Mouse (Mus musculus): Measurements from ENCODE around the gene Chst13. TPM values are rescaled to one million over a fixed set of nuclear protein-coding genes. Genes with fewer than 3 reads are reported as not detected.

The Chst13 gene
- polyA plus RNA-seq, 1 experiment from 2014 or later, result not detected

DNA sequence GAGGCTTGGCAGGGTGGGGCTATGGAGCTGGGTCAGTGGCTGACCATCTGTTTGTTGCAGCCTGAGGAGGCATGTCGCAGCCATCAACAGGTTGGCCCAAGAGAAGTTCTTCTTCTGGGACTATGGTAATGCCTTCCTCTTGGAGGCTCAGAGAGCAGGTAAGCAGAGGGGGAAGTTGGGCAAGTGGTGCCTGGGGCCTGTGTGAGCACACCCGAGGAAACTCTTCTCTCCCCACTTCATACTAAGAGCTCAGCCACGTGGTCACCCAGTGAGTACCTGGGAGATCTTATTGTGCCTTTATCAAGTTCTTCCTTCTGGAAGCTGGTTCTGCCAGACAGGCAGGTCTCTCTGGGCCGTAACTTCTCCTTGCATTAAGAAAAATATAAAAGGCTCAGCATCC, 22.2 kb upstream of the Chst13 start:
- H3K4me1 ChIP-seq, result no peaks in the 10 kb centered on the region
- no peak overlapping the region for H3K9ac ChIP-seq
- H3K9me3 ChIP-seq, result no peaks in the 10 kb centered on the region
- ATAC-seq (ENCODE audit: low FRiP score, low read depth), result no peak
- no peak overlapping the region for H3K4me3 ChIP-seq
- H3K4me2 ChIP-seq (replicated peaks), result no peak overlapping the region
- 79% methylated on average over 4 of the region's 4 CpGs for WGBS
- no peak overlapping the region for H3K27ac ChIP-seq
- no peaks in the 10 kb centered on the region for H3K36me3 ChIP-seq
- H3K27me3 ChIP-seq (replicated peaks), result no peaks in the 10 kb centered on the region

DNA sequence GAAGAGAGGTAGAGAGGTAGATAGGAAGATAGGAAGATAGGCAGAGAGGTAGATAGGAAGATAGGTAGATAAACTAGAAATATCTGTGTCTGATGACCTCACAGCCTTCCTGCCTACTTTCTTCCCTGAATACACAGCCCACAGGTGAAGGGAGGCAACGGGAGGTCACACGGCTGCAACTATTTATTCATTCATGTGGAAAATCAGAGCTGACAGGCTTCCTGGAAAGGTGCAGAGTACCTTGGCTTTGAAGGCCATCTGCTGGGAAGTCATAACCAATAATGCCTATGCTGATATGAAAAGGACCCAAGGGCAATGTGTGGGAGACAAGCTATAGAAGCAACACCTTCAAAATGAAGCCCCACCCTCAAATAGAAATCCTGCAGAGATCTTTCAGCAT, 17.4 kb upstream of the Chst13 start:
- no peak for ATAC-seq (ENCODE audit: low FRiP score, low read depth)
- Histone ChIP-seq H3K36me3 (no peaks in the 10 kb centered on the region), H3K4me2 (replicated peaks) (no peak overlapping the region), H3K4me1 (no peaks in the 10 kb centered on the region), H3K9ac (no peak overlapping the region), H3K9me3 (no peaks in the 10 kb centered on the region), H3K27ac (no peak overlapping the region), H3K27me3 (replicated peaks) (no peaks in the 10 kb centered on the region), H3K4me3 (no peak overlapping the region)
- WGBS, result 85% methylated on average over 2 of the region's 2 CpGs

DNA sequence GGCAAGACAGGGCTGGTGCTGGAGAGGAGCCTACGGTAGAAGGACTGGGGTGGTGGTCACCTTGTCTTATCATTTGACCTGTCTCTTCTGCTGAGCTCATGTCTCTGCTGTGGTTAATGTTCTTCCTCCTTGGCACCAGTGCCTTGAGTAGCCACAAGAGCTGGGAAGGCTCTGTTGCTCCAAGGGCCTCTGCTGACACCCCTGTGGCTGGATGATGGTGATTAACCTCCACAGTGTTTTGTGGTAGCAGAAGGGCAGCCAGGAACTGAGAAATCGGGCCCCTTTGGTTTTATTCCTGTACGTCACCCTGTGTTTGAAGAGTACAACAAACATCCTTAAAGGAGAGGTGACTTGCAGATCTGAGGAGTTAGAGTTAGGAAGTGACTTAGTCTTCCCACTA, 9.3 kb upstream of the Chst13 start:
- H3K36me3 ChIP-seq, result no peaks in the 10 kb centered on the region
- H3K27ac ChIP-seq, result no peak overlapping the region
- no peak overlapping the region for H3K9ac ChIP-seq
- ATAC-seq (ENCODE audit: low FRiP score, low read depth), result no peak
- no peak overlapping the region for H3K4me3 ChIP-seq
- H3K4me2 ChIP-seq (replicated peaks), result no peak overlapping the region
- WGBS, result 82% methylated on average over 3 of the region's 3 CpGs
- no peaks in the 10 kb centered on the region for H3K4me1 ChIP-seq
- no peaks in the 10 kb centered on the region for H3K9me3 ChIP-seq
- no peaks in the 10 kb centered on the region for H3K27me3 ChIP-seq (replicated peaks)

DNA sequence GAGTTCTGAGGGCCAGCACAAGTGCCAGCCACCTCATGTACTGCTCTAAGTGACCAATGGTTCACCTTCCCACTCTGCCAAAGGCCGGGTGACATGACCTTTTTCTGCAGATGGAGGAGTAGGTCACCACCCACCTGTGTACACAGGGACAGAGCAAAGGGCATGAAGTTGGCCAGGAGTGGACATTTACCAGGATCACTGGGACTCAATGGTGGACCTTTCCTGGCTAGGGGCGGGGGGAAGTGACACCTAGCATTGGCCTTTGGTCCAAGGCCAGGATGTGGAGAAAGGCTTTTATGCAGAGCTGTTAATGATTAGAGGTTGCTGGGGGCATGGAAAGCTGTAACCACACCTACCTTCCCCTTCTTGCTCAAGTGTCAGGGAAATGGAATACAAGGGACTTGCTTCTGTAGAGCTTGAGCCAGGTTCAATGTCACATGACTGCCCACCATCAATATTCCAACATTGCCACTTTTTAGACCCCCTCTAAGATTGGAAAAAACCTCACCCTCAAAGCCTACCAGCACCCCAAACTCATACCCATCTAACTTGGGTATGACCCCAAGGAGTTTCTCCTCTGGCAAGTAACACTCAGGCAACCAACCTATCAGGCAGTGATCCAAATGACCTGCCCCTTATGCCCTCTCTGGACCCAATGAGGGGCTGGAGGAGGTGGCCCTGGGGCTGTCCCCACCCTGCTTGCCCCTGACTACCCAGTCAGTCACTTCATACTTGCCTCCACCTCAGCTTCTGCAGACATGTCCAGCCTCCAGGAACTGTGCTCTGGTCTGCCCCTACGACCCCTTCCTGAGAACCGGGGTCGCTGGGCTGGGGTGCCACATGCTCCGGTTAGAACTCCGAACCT, 7.8 kb upstream of the Chst13 start, which contains the start of gene Uroc1:
TSS of gene Uroc1 (plus strand) at position 724 of the 865 bp plus-strand sequence.
- Histone ChIP-seq H3K4me1 (no peaks in the 10 kb centered on the region), H3K9me3 (no peaks in the 10 kb centered on the region), H3K4me3 (no peak within 1 kb of the TSS), H3K4me2 (replicated peaks) (no peak within 1 kb of the TSS), H3K27me3 (replicated peaks) (no peaks in the 10 kb centered on the region), H3K36me3 (no peaks in the 10 kb centered on the region), H3K27ac (no peak within 1 kb of the TSS), H3K9ac (no peak within 1 kb of the TSS)
- ATAC-seq (ENCODE audit: low FRiP score, low read depth), result no peak
- WGBS, result 81% methylated on average over 7 of the region's 7 CpGs

DNA sequence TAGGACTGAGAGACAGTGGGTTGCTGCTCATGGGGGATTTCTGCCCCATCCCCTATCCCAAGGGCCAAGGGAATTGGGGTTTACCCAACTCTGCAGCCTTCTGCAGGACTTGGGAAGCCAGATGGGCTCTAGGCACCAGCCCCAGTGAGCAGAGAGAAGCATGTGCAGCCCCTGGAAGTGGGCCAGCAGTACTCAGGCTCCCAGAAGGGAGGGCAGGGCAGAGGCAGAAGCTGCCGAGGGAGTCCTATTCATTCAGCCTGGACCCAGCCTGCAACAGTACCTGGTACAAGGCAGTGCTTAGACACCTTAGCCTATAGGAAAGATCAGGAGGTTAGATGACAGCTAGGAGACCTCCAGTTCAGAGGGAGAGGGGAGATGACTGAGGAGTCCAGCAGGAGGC, 5.0 kb upstream of the Chst13 start:
- 0 out of 2 replicates have a peak, but pooled peaks cover 4% of the 10 kb centered on the region for H3K27me3 ChIP-seq (replicated peaks)
- no peak overlapping the region for H3K27ac ChIP-seq
- no peaks in the 10 kb centered on the region for H3K9me3 ChIP-seq
- H3K9ac ChIP-seq, result no peak overlapping the region
- no peak overlapping the region for H3K4me3 ChIP-seq
- ATAC-seq (ENCODE audit: low FRiP score, low read depth), result no peak
- 63% methylated on average over 1 of the region's 1 CpGs for WGBS
- H3K4me2 ChIP-seq (replicated peaks), result no peak overlapping the region
- no peaks in the 10 kb centered on the region for H3K4me1 ChIP-seq
- no peaks in the 10 kb centered on the region for H3K36me3 ChIP-seq

DNA sequence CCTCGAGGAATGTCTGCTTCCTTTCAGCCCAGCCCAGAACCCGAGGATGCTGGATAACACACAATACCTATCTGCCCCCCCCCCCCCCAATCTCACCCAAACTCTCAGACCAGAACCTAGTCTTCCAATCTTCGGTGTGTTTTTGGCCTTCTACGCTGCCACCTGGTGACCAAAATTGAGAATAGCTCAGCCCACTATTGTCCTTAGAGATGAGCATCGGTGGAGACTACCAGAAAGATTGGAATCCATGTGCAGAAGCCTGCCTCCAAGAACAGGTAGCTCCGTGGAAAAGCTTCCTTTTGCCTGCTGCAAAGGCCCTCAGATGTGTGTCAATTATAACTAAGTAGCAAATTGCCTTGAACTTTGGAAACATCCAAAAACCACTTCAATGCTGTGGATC, 2.7 kb upstream of the Chst13 start:
- Histone ChIP-seq H3K27me3 (replicated peaks) (0 out of 2 replicates have a peak, but pooled peaks cover 14% of the 10 kb centered on the region), H3K4me1 (no peaks in the 10 kb centered on the region), H3K9ac (no peak overlapping the region), H3K4me2 (replicated peaks) (no peak overlapping the region), H3K36me3 (no peaks in the 10 kb centered on the region), H3K4me3 (no peak overlapping the region), H3K27ac (no peak overlapping the region), H3K9me3 (no peaks in the 10 kb centered on the region)
- 21% methylated on average over 6 of the region's 6 CpGs for WGBS
- ATAC-seq (ENCODE audit: low FRiP score, low read depth), result no peak

DNA sequence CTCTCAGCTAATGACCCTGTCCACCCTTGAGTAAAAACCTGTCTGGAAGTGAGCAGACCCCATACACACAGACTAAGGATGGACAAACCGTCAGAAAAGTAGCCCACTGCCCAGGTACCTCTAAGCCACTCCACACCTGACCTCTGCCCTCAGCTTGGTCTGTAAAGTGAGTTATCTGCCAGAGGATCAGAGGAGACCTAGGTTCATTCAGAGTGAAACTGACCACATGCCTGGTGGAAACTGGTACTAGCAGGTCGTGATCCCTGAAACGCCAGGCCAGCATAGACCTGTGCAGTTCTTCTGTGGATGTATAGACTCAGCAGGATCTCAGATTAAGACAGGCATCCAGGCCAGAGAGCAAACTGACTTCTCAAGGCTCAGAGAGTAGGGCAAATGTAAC, 522 bp downstream of the Chst13 start:
- Histone ChIP-seq H3K36me3 (no peaks in the 10 kb centered on the region), H3K9ac (no peak overlapping the region), H3K4me3 (no peak overlapping the region), H3K4me2 (replicated peaks) (no peak overlapping the region), H3K4me1 (no peaks in the 10 kb centered on the region), H3K27ac (no peak overlapping the region), H3K27me3 (replicated peaks) (0 out of 2 replicates have a peak, but pooled peaks cover 14% of the 10 kb centered on the region), H3K9me3 (no peaks in the 10 kb centered on the region)
- 76% methylated on average over 3 of the region's 3 CpGs for WGBS
- no peak for ATAC-seq (ENCODE audit: low FRiP score, low read depth)

DNA sequence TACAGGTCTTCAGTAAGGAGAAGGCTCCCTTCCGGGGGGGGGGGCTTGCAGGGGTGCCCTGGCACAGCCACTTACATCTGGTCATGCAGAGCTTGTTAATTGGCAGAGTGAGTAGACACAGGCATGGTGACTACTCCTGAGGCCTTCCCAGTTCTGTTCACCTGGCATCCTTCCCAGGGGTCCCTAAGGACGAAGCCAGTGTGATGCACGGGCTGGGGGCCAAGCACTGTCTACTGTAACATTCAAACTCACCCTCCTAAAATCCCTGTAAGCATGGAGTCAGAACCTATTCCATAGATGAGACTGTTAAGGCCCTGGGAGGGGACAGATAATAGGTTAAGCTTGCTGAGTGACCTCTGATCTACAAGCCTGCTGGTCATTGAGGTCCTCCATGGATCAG, 959 bp downstream of the Chst13 start:
- ATAC-seq (ENCODE audit: low FRiP score, low read depth), result no peak
- WGBS, result 83% methylated on average over 3 of the region's 3 CpGs
- no peak overlapping the region for H3K27ac ChIP-seq
- H3K9me3 ChIP-seq, result no peaks in the 10 kb centered on the region
- no peak overlapping the region for H3K9ac ChIP-seq
- 0 out of 2 replicates have a peak, but pooled peaks cover 14% of the 10 kb centered on the region for H3K27me3 ChIP-seq (replicated peaks)
- no peaks in the 10 kb centered on the region for H3K36me3 ChIP-seq
- H3K4me1 ChIP-seq, result no peaks in the 10 kb centered on the region
- H3K4me2 ChIP-seq (replicated peaks), result no peak overlapping the region
- no peak overlapping the region for H3K4me3 ChIP-seq

DNA sequence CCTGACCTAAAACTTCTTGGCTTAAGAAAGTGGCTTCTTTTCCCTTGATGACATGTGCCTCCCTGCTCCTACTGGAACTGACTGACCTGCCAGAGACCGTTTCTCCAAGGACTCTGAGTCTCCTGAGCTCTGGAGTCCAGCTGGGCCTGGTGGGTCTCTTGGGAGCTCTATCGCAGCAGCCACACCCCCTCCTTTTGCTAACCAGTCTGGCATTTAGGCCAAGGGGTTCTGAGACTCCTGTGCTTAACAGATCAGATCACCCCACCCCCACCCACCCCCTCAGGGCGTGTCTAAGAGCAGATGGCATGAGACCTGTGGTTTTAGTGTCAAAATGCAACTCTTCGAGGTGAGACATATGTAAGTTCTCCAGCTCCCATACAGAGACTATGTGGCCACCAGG, 3.2 kb downstream of the Chst13 start:
- Histone ChIP-seq H3K27ac (no peak overlapping the region), H3K9ac (no peak overlapping the region), H3K9me3 (no peaks in the 10 kb centered on the region), H3K27me3 (replicated peaks) (0 out of 2 replicates have a peak, but pooled peaks cover 14% of the 10 kb centered on the region), H3K4me3 (no peak overlapping the region), H3K4me1 (no peaks in the 10 kb centered on the region), H3K4me2 (replicated peaks) (no peak overlapping the region), H3K36me3 (no peaks in the 10 kb centered on the region)
- 64% methylated on average over 4 of the region's 4 CpGs for WGBS
- ATAC-seq (ENCODE audit: low FRiP score, low read depth), result no peak

DNA sequence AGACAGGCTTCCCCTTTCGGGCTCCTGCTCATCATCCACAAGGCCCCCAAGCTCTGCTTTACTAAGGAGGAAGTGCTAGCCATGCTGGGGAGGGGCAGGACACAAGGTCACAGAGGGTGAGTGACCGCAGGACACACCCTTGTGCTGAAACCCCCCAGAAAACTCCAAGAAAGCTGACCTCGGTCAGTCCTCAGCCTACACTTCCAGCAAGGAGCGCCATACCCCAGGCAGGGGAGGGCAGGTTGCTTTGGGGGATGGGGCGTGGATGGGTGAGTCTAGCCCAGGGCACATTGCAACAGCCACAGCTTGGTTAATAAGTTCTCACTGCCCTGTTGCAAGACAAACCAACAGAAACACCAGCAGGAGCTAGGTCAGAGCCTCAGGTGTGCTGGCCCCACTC, 4.6 kb downstream of the Chst13 start:
- Histone ChIP-seq H3K4me3 (no peak overlapping the region), H3K4me1 (no peaks in the 10 kb centered on the region), H3K27me3 (replicated peaks) (0 out of 2 replicates have a peak, but pooled peaks cover 13% of the 10 kb centered on the region), H3K4me2 (replicated peaks) (no peak overlapping the region), H3K9me3 (no peaks in the 10 kb centered on the region), H3K9ac (no peak overlapping the region), H3K36me3 (no peaks in the 10 kb centered on the region), H3K27ac (no peak overlapping the region)
- 81% methylated on average over 5 of the region's 5 CpGs for WGBS
- ATAC-seq (ENCODE audit: low FRiP score, low read depth), result no peak

DNA sequence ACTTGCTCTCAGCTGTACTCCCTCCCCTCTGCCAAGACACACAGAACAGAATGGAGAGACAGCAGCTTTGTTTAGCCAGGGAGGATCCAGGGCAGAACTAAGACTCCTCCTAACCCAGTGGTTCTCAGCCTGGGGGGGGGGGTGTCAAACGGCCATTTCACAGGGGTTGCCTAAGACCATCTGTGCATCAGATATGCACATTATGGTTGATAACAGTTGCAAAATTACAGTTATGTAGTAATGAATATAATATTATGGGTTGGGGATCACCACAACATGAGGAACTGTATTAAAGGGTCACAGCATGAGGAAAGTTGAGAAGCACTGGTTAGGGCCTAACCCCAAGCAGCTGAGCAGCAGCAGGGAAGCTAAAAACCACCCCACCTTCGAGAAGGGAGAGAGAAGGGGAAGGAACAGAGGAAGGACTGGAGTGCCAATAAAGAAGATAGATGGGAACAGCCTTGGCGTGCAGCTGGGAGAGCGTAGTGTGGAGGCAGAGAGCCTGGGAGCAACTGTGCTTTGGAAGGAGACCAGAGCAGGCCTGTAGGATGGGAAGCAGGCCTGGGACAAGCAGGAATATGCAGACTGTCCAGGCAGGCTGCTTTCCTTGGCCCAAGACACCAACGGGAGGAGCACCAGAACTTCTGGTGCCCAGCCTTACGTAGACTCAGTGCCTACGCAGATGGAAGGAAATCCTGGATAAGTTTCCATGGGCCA, 5.4 kb downstream of the Chst13 start:
- 0 out of 2 replicates have a peak, but pooled peaks cover 6% of the 10 kb centered on the region for H3K27me3 ChIP-seq (replicated peaks)
- no peak overlapping the region for H3K9ac ChIP-seq
- no peaks in the 10 kb centered on the region for H3K4me1 ChIP-seq
- no peaks in the 10 kb centered on the region for H3K36me3 ChIP-seq
- no peak overlapping the region for H3K4me3 ChIP-seq
- ATAC-seq (ENCODE audit: low FRiP score, low read depth), result no peak
- H3K4me2 ChIP-seq (replicated peaks), result no peak overlapping the region
- WGBS, result 75% methylated on average over 7 of the region's 7 CpGs
- no peaks in the 10 kb centered on the region for H3K9me3 ChIP-seq
- no peak overlapping the region for H3K27ac ChIP-seq

DNA sequence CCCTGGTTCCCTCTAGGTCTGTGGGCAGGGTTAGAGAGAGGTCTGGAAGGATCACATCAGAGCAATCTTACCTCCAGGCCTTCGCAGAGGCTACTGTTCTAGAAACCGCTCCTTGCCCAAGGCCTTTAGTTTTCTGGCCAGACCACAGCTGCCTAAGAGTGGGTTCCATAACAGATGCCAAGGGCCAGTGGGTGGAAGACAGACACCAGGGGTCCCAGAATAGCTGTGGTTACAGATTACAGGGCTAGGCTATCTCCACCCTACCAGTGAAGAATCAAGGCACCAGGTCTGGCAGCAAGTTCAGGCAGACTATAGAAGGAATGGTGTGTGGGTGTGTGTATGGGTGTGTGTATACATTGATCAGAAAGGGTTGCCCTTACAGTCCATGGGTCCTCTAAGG, 6.0 kb downstream of the Chst13 start:
- Histone ChIP-seq H3K36me3 (no peaks in the 10 kb centered on the region), H3K9me3 (no peaks in the 10 kb centered on the region), H3K9ac (no peak overlapping the region), H3K27ac (no peak overlapping the region), H3K4me1 (no peaks in the 10 kb centered on the region), H3K4me3 (no peak overlapping the region), H3K27me3 (replicated peaks) (0 out of 2 replicates have a peak, but pooled peaks cover 4% of the 10 kb centered on the region), H3K4me2 (replicated peaks) (no peak overlapping the region)
- ATAC-seq (ENCODE audit: low FRiP score, low read depth), result no peak
- 92% methylated on average over 2 of the region's 2 CpGs for WGBS

Data from neural tube, embryonic 12.5 days (tissue).